Mouse (Mus musculus): ENCODE measurements around the gene Cox11.

GRCm38 (mm10) chr11:90686287-90687025 is 48.5 kb downstream of the Cox11 start:
- no peak for TF ChIP-seq GATA1 (IDR thresholded peaks at IDR 0.05; ENCODE audit: borderline replicate concordance, low read length)
- TF ChIP-seq FLI1 (IDR thresholded peaks at IDR 0.05; ENCODE audit: low read length): no peak
